Mouse (Mus musculus) CH12.LX (cell line): Measurements from ENCODE around the gene Tmem150c. TPM values are rescaled to one million over a fixed set of nuclear protein-coding genes. Genes with fewer than 3 reads are reported as not detected.

Experiments
- DNase-seq: peaks from one replicate; pipeline ENCODE4 v3.0.0-alpha.2; 2013; ENCODE audit errors: extremely low read depth
- H3K27ac ChIP-seq: 2 replicates; pipeline ENCODE4 v1.5.1; 2012; ENCODE audit warnings: low read depth, mild to moderate bottlenecking, control low read depth, moderate library complexity; ENCODE audit not compliant: insufficient read depth
- H3K27me3 ChIP-seq: replicated peaks from 2 replicates; pipeline ENCODE3; 2012; ENCODE audit warnings: inconsistent platforms
- H3K36me3 ChIP-seq, 2 experiments: replicated peaks in 1 of 2; 2 replicates each; pipeline versions ENCODE3 to v1.6.1; 2012; ENCODE audit warnings: inconsistent platforms in 1 of 2, low read length in 1 of 2, mild to moderate bottlenecking in 1 of 2, mixed read lengths in 1 of 2, moderate library complexity in 1 of 2; ENCODE audit not compliant: control insufficient read depth in 1 of 2, insufficient read depth in 1 of 2
- H3K4me1 ChIP-seq, 2 experiments: 2 replicates each; pipeline ENCODE4 v1.6.1; 2012; ENCODE audit warnings: inconsistent platforms in 1 of 2, moderate library complexity in 1 of 2; ENCODE audit not compliant: insufficient read depth in 2 of 2, control insufficient read depth in 1 of 2
- H3K4me2 ChIP-seq: 2 replicates; pipeline ENCODE4 v1.6.1; 2012; ENCODE audit warnings: low read depth, mild to moderate bottlenecking, control low read depth; ENCODE audit not compliant: poor library complexity, insufficient read depth, severe bottlenecking
- H3K4me3 ChIP-seq, 3 experiments: fragments of 150-350 bp in 1 of 3; sonication (generic) in 1 of 3; replicated peaks in 1 of 3; 2 replicates each; pipeline versions ENCODE3 to v1.5.1; 2011 to 2012; ENCODE audit warnings: low read depth in 2 of 3, low read length in 2 of 3, mild to moderate bottlenecking in 2 of 3, moderate library complexity in 2 of 3, control low read depth in 1 of 3, improper control_type of control experiment in 1 of 3, inconsistent platforms in 1 of 3, mixed read lengths in 1 of 3; ENCODE audit not compliant: poor library complexity in 1 of 3
- H3K79me2 ChIP-seq: replicated peaks from 2 replicates; pipeline ENCODE4 v1.6.1; 2012; ENCODE audit warnings: mild to moderate bottlenecking, moderate library complexity; ENCODE audit not compliant: control insufficient read depth, poor library complexity, insufficient read depth, severe bottlenecking; ENCODE audit errors: extremely low read depth
- H3K9ac ChIP-seq: 2 replicates; pipeline ENCODE4 v1.6.1; 2012; ENCODE audit warnings: low read depth, mild to moderate bottlenecking, control low read depth, moderate library complexity; ENCODE audit not compliant: insufficient read depth
- H3K9me3 ChIP-seq: replicated peaks from 2 replicates; pipeline ENCODE3; 2012; ENCODE audit warnings: low read length, inconsistent platforms, mixed read lengths
- E2F4 ChIP-seq: IDR thresholded peaks from 2 replicates; pipeline ENCODE4 v1.6.1; 2011; ENCODE audit warnings: low read depth, low read length, improper control_type of control experiment; ENCODE audit not compliant: insufficient replicate concordance
- HCFC1 ChIP-seq: IDR thresholded peaks from 2 replicates; pipeline ENCODE4 v1.6.1; 2012; ENCODE audit warnings: low read depth, mild to moderate bottlenecking, inconsistent platforms, low read length, improper control_type of control experiment
- MAZ ChIP-seq: IDR thresholded peaks from 2 replicates; pipeline ENCODE4 v1.6.1; 2012; ENCODE audit warnings: low read depth, mild to moderate bottlenecking, inconsistent platforms, low read length, improper control_type of control experiment, moderate library complexity
- MXI1 ChIP-seq: IDR thresholded peaks from 2 replicates; pipeline ENCODE4 v1.6.1; 2011; ENCODE audit warnings: mild to moderate bottlenecking, low read depth, low read length, improper control_type of control experiment
- NELFE ChIP-seq: IDR thresholded peaks from 2 replicates; pipeline ENCODE4 v1.6.1; 2011; ENCODE audit warnings: low read depth, low read length, improper control_type of control experiment
- NRF1 ChIP-seq: IDR thresholded peaks from 2 replicates; pipeline ENCODE4 v1.6.1; 2014; ENCODE audit warnings: low read depth, mild to moderate bottlenecking, inconsistent platforms, low read length, improper control_type of control experiment, moderate library complexity
- POLR2A ChIP-seq: IDR thresholded peaks from 2 replicates; pipeline ENCODE4 v1.6.1; 2011; ENCODE audit warnings: low read depth, mild to moderate bottlenecking, improper control_type of control experiment, low read length
- POLR2AphosphoS2 ChIP-seq: IDR thresholded peaks from 2 replicates; pipeline ENCODE4 v1.6.1; 2011; ENCODE audit warnings: low read depth, low read length, improper control_type of control experiment
- SIN3A ChIP-seq: IDR thresholded peaks from 2 replicates; pipeline ENCODE4 v1.6.1; 2012; ENCODE audit warnings: low read length, improper control_type of control experiment, inconsistent platforms
- SMC3 ChIP-seq: IDR thresholded peaks from 2 replicates; pipeline ENCODE4 v1.6.1; 2011; ENCODE audit warnings: low read depth, low read length, improper control_type of control experiment
- TBP ChIP-seq: conservative IDR thresholded peaks from 2 replicates; pipeline ENCODE4 v1.6.1; 2011; ENCODE audit warnings: low read depth, low read length, improper control_type of control experiment
- UBTF ChIP-seq: IDR thresholded peaks from 2 replicates; pipeline ENCODE4 v1.6.1; 2012; ENCODE audit warnings: low read depth, mild to moderate bottlenecking, inconsistent platforms, low read length, improper control_type of control experiment, moderate library complexity
- USF1 ChIP-seq: IDR thresholded peaks from 2 replicates; pipeline ENCODE4 v1.6.1; 2014; ENCODE audit warnings: low read depth, mild to moderate bottlenecking, inconsistent platforms, low read length, improper control_type of control experiment
- USF2 ChIP-seq: conservative IDR thresholded peaks from 2 replicates; pipeline ENCODE4 v1.6.1; 2011; ENCODE audit warnings: low read depth, low read length, improper control_type of control experiment
- ZNF384 ChIP-seq: IDR thresholded peaks from 2 replicates; pipeline ENCODE4 v1.6.1; 2012; ENCODE audit warnings: low read depth, low read length, improper control_type of control experiment, inconsistent platforms
- dilution Hi-C: fragments of 300-500 bp; cut with MboI; formaldehyde crosslinking; loops from 2 replicates; pipeline ENCODE4 v1.14.3; 2020; ENCODE audit warnings: low sequenced_read_pairs; ENCODE audit not compliant: extremely low pct_unique_long_range_greater_than_20kb, extremely low pct_ligation_motif_present
- in situ Hi-C: fragments of 300-500 bp; cut with MboI; formaldehyde crosslinking; loops from 3 replicates; pipeline ENCODE4 v1.14.3; 2019; ENCODE audit warnings: low sequenced_read_pairs, low pct_ligation_motif_present, low pct_unique_long_range_greater_than_20kb, mixed read lengths
- polyA plus RNA-seq: library from polyadenylated mRNA; unstranded; fragments of >175 nt; gene quantifications from 2 replicates; pipeline ENCODE4 v1.2.1, GENCODE M21; 2012; ENCODE audit warnings: low read depth; ENCODE audit not compliant: insufficient read length
- total RNA-seq, 2 experiments: library from RNA; depleted of rRNA; stranded (reverse); fragments of 300-350 nt in 1 of 2; fragments of >200 nt in 1 of 2; gene quantifications; 2 replicates each; pipeline ENCODE4 v1.2.3; 2012 to 2014

Tmem150c gene
- total and polyA plus RNA-seq, 3 experiments = not detected

DNA sequence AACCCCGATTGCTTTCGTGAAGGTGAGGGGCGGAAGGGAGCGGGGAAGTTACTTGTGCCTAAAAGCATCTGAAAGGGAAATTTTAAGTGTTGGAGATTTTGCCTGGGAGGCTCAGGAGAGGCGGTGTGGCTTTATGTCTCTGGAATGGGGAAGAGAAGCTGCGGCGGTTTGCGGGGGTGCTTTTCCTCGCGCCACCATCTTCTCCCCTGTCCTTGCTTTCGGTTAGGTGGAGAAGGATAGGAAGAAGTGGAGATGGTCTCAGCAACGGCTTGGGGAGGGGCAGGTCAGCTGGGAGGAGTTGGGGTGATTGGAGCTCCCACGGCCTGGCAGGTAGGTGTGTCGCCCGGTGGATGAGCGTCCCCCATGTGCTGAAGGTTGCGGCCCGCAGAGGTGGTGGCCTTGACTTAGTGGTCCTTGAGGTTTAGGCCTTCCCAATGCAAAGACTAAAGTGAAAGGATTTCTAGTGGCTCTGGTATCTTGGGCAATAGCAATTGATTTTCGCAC, 119.3 kb downstream of the Tmem150c start:
- H3K9me3 ChIP-seq = no peaks in the 10 kb centered on the region
- no peaks in the 10 kb centered on the region for H3K27me3 ChIP-seq
- no peak for DNase-seq
- TF ChIP-seq USF2 (no peak), ZNF384 (no peak), NELFE (no peak), POLR2AphosphoS2 (no peak), MXI1 (no peak), HCFC1 (no peak), USF1 (no peak), SIN3A (no peak), MAZ (no peak)
- H3K36me3 ChIP-seq = peaks cover 9 to 52% of the 10 kb centered on the region in 2 experiments
- H3K4me1 ChIP-seq = peaks cover 0 to 42% of the 10 kb centered on the region in 2 experiments; a peak in 2 of 4 replicates
- peak overlapping the region; percentile 83 to 96 (median 94) for H3K4me3 ChIP-seq
- H3K9ac ChIP-seq = peak overlapping the region; percentile 86
- H3K27ac ChIP-seq = peak overlapping the region; percentile 54
- in situ Hi-C loops (no loop called here), dilution Hi-C loops (no loop called here)
- peaks cover 68% of the 10 kb centered on the region for H3K79me2 ChIP-seq
- peak overlapping the region; percentile 86 for H3K4me2 ChIP-seq

DNA sequence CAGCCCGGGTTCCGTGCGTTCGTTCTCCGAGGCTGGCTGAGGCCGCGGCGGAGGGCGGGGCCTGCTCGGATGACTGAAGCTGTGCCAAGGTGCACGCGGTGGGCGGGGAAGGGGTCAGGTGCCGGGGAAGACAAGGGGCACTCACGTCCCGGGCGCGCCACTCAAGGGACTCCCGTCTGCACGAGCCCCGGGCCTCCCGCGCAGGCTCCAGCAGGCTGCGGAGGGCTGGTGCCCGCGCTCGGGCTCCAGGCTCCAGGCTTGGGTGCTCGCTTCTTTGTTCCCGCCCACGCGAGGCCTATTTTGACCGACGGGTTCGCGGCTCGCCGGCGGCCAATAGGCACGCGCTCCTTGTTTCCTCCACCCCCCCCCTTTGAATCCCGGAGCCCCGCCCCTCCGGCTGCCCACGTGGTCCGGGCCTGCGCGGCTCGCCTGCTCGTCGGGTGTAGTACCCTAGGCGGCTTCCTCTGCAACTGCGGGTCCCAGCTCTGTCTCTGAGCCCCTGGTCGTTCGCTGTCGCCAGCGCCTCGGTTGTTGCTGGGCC, 119.9 kb downstream of the Tmem150c start, which contains the start of the genes Hnrnpdl and Enoph1:
Hnrnpdl (minus strand) TSS at position 63 of the 541 bp plus-strand sequence.
Enoph1 (plus strand) TSS at position 384 of the 541 bp plus-strand sequence.
- Histone ChIP-seq H3K79me2 (peaks cover 71% of the 10 kb centered on the region), H3K9ac (peak within 1 kb of the TSS; percentile 98), H3K4me1 (peaks cover 0 to 45% of the 10 kb centered on the region in 2 experiments; a peak in 2 of 4 replicates), H3K9me3 (no peaks in the 10 kb centered on the region), H3K27me3 (no peaks in the 10 kb centered on the region), H3K4me2 (peak within 1 kb of the TSS; percentile 86), H3K27ac (peak within 1 kb of the TSS; percentile 80), H3K4me3 (peak within 1 kb of the TSS; percentile 83 to 96 (median 94)), H3K36me3 (peaks cover 13 to 53% of the 10 kb centered on the region in 2 experiments)
- no peak for TF ChIP-seq NRF1
- peak; percentile 52; the same call in 1 of the 2 replicates for TF ChIP-seq USF2
- TF ChIP-seq TBP = peak; percentile 22; the same call in 1 of the 2 replicates
- no peak for TF ChIP-seq E2F4
- no peak for TF ChIP-seq SMC3
- TF ChIP-seq POLR2A = peak; percentile 81
- TF ChIP-seq UBTF = peak; percentile 38
- dilution Hi-C loops = no loop called here
- peak; percentile 92 for DNase-seq
- in situ Hi-C loops = no loop called here
